8 mouse cellular contexts compared by ENCODE assay signal in genomic region chr11:116101931-116102381, GRCm38 (mm10). TPM values are rescaled to one million over a fixed set of nuclear protein-coding genes. Genes with fewer than 3 reads are reported as not detected.
A peak's percentile ranks its signal among the peaks of the same experiment; 100 is the strongest.
DNase-seq lines count a peak whose midpoint lies in the region; ATAC-seq and TF ChIP-seq lines count a peak whose summit lies in the region.

No protein-coding gene starts in this region.

- ATAC-seq in midbrain, embryonic 16.5 days = peak; percentile 90

- 63% methylated on average over 11 of the region's 11 CpGs for WGBS in limb, embryonic 10.5 days
- 25% methylated on average over 11 of the region's 11 CpGs for WGBS in midbrain, embryonic 16.5 days

- peak overlapping the region; percentile 10; the same call in 1 of the 2 replicates for H3K27ac ChIP-seq in embryonic fibroblast, embryonic 13.5 days (ENCODE audit: insufficient read depth, low read length)
- peak overlapping the region; percentile 80 for H3K27ac ChIP-seq in limb, embryonic 10.5 days
- H3K27ac ChIP-seq in midbrain, embryonic 16.5 days (ENCODE audit: low read length) = peak overlapping the region; percentile 79

- TF ChIP-seq POLR2A in embryonic fibroblast, embryonic 13.5 days (IDR thresholded peaks at IDR 0.05; ENCODE audit: low read depth, low read length) = no peak

- DNase-seq in heart, adult 11 months = peak; percentile 99
- DNase-seq in heart, adult 8-10 months (ENCODE audit: low spot score) = no peak
- DNase-seq in heart, postnatal 14 days = peak; percentile 77 to 82
- no peak for DNase-seq in limb, embryonic 10.5 days (ENCODE audit: low spot score)
- no peak for DNase-seq in spleen, postnatal 36 days (ENCODE audit: low spot score in 2 of 2)
- no peak for DNase-seq in layer of hippocampus, adult 9-10 months (ENCODE audit: low spot score)

- H3K27me3 ChIP-seq in limb, embryonic 10.5 days (ENCODE audit: low read depth, poor library complexity, severe bottlenecking) = peaks cover 22% of the 10 kb centered on the region
- peaks cover 15% of the 10 kb centered on the region for H3K27me3 ChIP-seq in midbrain, embryonic 16.5 days (ENCODE audit: control insufficient read depth, insufficient read depth, low read depth, low read length)

- no peaks in the 10 kb centered on the region for H3K9me3 ChIP-seq in limb, embryonic 10.5 days (replicated peaks)
- H3K9me3 ChIP-seq in midbrain, embryonic 16.5 days (replicated peaks; ENCODE audit: control insufficient read depth, low read length, poor library complexity, severe bottlenecking) = no peaks in the 10 kb centered on the region

- no peak for TF ChIP-seq CTCF in embryonic fibroblast, embryonic 13.5 days (IDR thresholded peaks at IDR 0.05; ENCODE audit: borderline replicate concordance, insufficient read depth, low read length)

- no peak overlapping the region for H3K4me2 ChIP-seq in midbrain, embryonic 16.5 days (ENCODE audit: low read length)

- intact Hi-C loops in heart, postnatal 14 days (cut with DNase I) = no loop called here

- no peak overlapping the region for H3K9ac ChIP-seq in midbrain, embryonic 16.5 days (ENCODE audit: low read depth, low read length)

- H3K36me3 ChIP-seq in limb, embryonic 10.5 days = no peaks in the 10 kb centered on the region
- H3K36me3 ChIP-seq in midbrain, embryonic 16.5 days (ENCODE audit: control insufficient read depth, insufficient read depth, low read length) = no peaks in the 10 kb centered on the region

- H3K4me3 ChIP-seq in embryonic fibroblast, embryonic 13.5 days (ENCODE audit: insufficient read depth, low read length) = no peak overlapping the region
- H3K4me3 ChIP-seq in limb, embryonic 10.5 days = 0 out of 2 replicates have a peak overlapping the region, but pooled peaks have one; percentile 3
- no peak overlapping the region for H3K4me3 ChIP-seq in midbrain, embryonic 16.5 days (ENCODE audit: low read depth, low read length)

- H3K4me1 ChIP-seq in embryonic fibroblast, embryonic 13.5 days (ENCODE audit: control insufficient read depth, insufficient read depth, low read length) = peaks cover 6% of the 10 kb centered on the region; the same call in 1 of the 2 replicates
- H3K4me1 ChIP-seq in limb, embryonic 10.5 days = peaks cover 50% of the 10 kb centered on the region
- no peaks in the 10 kb centered on the region for H3K4me1 ChIP-seq in midbrain, embryonic 16.5 days (ENCODE audit: control insufficient read depth, insufficient read depth, low read length)

RNA-seq across cellular contexts. Expression of gene Wbp2, which starts 15.2 kb away (rescaled TPM):
- total RNA-seq in heart, adult 8-10 months (2022) = 100 to 1,000 TPM; 108 to 126 (median 116) TPM
- 55.1 and 63.8 TPM in 2 replicates for polyA plus RNA-seq in embryonic fibroblast, embryonic 13.5 days (2011; ENCODE audit: insufficient read length, low read depth, missing spikeins)
- 10 to 100 TPM; 83.6 to 89.5 TPM for total RNA-seq in heart, postnatal 14 days (2021)
- polyA plus RNA-seq in limb, embryonic 10.5 days (2016; fragmentation: Nextera tagmentation; extraction: Ambion mirVana) = 54.8 and 56.9 TPM in 2 replicates
- polyA plus RNA-seq in midbrain, embryonic 16.5 days (2015; fragmentation: Nextera tagmentation; extraction: Ambion mirVana) = 159 and 206 TPM in 2 replicates

RNA-seq across cellular contexts. Expression of gene Unc13d, which starts 24.2 kb away (rescaled TPM):
- total RNA-seq in heart, adult 8-10 months (2022) = 1 to 10 TPM in 2 of 4 experiments, under 1 TPM in 2; 0.41 to 1.4 (median 0.83) TPM
- not detected in 2 replicates for polyA plus RNA-seq in embryonic fibroblast, embryonic 13.5 days (2011; ENCODE audit: insufficient read length, low read depth, missing spikeins)
- 1 to 10 TPM in 1 of 2 experiments, under 1 TPM in 1; 0.81 to 1.7 TPM for total RNA-seq in heart, postnatal 14 days (2021)
- 2.4 and 3.7 TPM in 2 replicates for polyA plus RNA-seq in limb, embryonic 10.5 days (2016; fragmentation: Nextera tagmentation; extraction: Ambion mirVana)
- polyA plus RNA-seq in midbrain, embryonic 16.5 days (2015; fragmentation: Nextera tagmentation; extraction: Ambion mirVana) = 0.78 and 0.93 TPM in 2 replicates

RNA-seq across cellular contexts. Expression of gene Trim47, which starts 25.1 kb away (rescaled TPM):
- total RNA-seq in heart, adult 8-10 months (2022) = 10 to 100 TPM; 17.9 to 25.7 (median 22.1) TPM
- polyA plus RNA-seq in embryonic fibroblast, embryonic 13.5 days (2011; ENCODE audit: insufficient read length, low read depth, missing spikeins) = 21.5 and 25.1 TPM in 2 replicates
- total RNA-seq in heart, postnatal 14 days (2021) = 10 to 100 TPM; 46.3 to 46.9 TPM
- polyA plus RNA-seq in limb, embryonic 10.5 days (2016; fragmentation: Nextera tagmentation; extraction: Ambion mirVana) = 3.2 and 4.9 TPM in 2 replicates
- 9.5 and 12.7 TPM in 2 replicates for polyA plus RNA-seq in midbrain, embryonic 16.5 days (2015; fragmentation: Nextera tagmentation; extraction: Ambion mirVana)

RNA-seq across cellular contexts. Expression of gene Trim65, which starts 29.0 kb away (rescaled TPM):
- 1 to 10 TPM; 6.6 to 8.2 (median 7.6) TPM for total RNA-seq in heart, adult 8-10 months (2022)
- polyA plus RNA-seq in embryonic fibroblast, embryonic 13.5 days (2011; ENCODE audit: insufficient read length, low read depth, missing spikeins) = 2.8 and 2.9 TPM in 2 replicates
- total RNA-seq in heart, postnatal 14 days (2021) = 1 to 10 TPM; 7.3 to 8.2 TPM
- 1.9 and 2.1 TPM in 2 replicates for polyA plus RNA-seq in limb, embryonic 10.5 days (2016; fragmentation: Nextera tagmentation; extraction: Ambion mirVana)
- polyA plus RNA-seq in midbrain, embryonic 16.5 days (2015; fragmentation: Nextera tagmentation; extraction: Ambion mirVana) = 2.2 and 2.3 TPM in 2 replicates

RNA-seq across cellular contexts. Expression of gene Mrpl38, which starts 36.7 kb away (rescaled TPM):
- 10 to 100 TPM; 60.0 to 66.2 (median 63.9) TPM for total RNA-seq in heart, adult 8-10 months (2022)
- polyA plus RNA-seq in embryonic fibroblast, embryonic 13.5 days (2011; ENCODE audit: insufficient read length, low read depth, missing spikeins) = 31.6 and 32.5 TPM in 2 replicates
- total RNA-seq in heart, postnatal 14 days (2021) = 10 to 100 TPM; 55.5 to 56.3 TPM
- 116 and 118 TPM in 2 replicates for polyA plus RNA-seq in limb, embryonic 10.5 days (2016; fragmentation: Nextera tagmentation; extraction: Ambion mirVana)
- 80.3 and 84.6 TPM in 2 replicates for polyA plus RNA-seq in midbrain, embryonic 16.5 days (2015; fragmentation: Nextera tagmentation; extraction: Ambion mirVana)

Comparison
In these comparisons a context has a peak if more than half of its experiments do, and no peak if none do; other contexts are left out.
1. DNase-seq: peak in heart, adult 11 months (single experiment) and heart, postnatal 14 days (2 of 2); none in heart, adult 8-10 months (single experiment), limb, embryonic 10.5 days (single experiment), spleen, postnatal 36 days (0 of 2) and layer of hippocampus, adult 9-10 months (single experiment).
2. H3K27ac ChIP-seq: peak in every context shown above with its lines; median percentile 80 in limb, embryonic 10.5 days; 79 in midbrain, embryonic 16.5 days; 10 in embryonic fibroblast, embryonic 13.5 days.